Mouse (Mus musculus) testis, adult 2 months (tissue): ENCODE data around the gene Agbl2.

Source experiments
- CTCF ChIP-seq: fragments of 200-500 bp; IDR thresholded peaks from 2 replicates; pipeline ENCODE4 v1.5.1; 2012; ENCODE audit warnings: low read depth, mild to moderate bottlenecking, inconsistent platforms, low read length, moderate library complexity; ENCODE audit not compliant: control insufficient read depth, insufficient read depth, insufficient replicate concordance
- POLR2A ChIP-seq: fragments of 200-500 bp; IDR thresholded peaks from 2 replicates; pipeline ENCODE4 v1.6.1; 2012; ENCODE audit warnings: low read depth, mild to moderate bottlenecking, inconsistent platforms, low read length, moderate library complexity; ENCODE audit not compliant: control insufficient read depth

DNA sequence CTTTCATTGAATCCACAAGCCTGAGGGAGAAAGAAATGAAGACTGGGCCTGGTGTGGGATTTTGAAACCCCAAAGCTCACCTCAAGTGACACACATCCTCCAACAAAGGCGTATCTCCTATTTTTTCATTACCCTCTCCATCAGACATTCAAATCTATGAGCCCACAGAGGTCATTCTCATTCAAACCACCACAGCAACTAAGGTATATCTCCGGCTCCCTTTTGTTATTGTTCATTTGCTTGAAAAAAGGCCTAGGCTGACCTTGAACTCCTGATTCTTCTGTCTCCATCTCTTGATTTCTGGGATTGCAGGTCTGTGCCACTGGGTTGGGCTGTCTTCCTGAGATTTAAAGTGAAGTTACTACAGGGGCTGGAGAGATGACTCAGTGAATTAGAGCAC lies 40.5 kb downstream of the Agbl2 start:
- TF ChIP-seq POLR2A = no peak
- no peak for TF ChIP-seq CTCF
